Mouse (Mus musculus) E14TG2a.4 (cell line): ENCODE measurements around the gene Col4a3bp.

Experiments
- CTCF ChIP-seq: conservative IDR thresholded peaks from 2 replicates; pipeline ENCODE4 v1.5.1; 2014; ENCODE audit warnings: low read length
- NANOG ChIP-seq: IDR thresholded peaks from 2 replicates; pipeline ENCODE4 v1.6.1; 2014; ENCODE audit warnings: borderline replicate concordance, low read length, mixed read lengths
- POU5F1 ChIP-seq: IDR thresholded peaks from 2 replicates; pipeline ENCODE4 v1.6.1; 2014; ENCODE audit warnings: low read length, borderline replicate concordance

DNA sequence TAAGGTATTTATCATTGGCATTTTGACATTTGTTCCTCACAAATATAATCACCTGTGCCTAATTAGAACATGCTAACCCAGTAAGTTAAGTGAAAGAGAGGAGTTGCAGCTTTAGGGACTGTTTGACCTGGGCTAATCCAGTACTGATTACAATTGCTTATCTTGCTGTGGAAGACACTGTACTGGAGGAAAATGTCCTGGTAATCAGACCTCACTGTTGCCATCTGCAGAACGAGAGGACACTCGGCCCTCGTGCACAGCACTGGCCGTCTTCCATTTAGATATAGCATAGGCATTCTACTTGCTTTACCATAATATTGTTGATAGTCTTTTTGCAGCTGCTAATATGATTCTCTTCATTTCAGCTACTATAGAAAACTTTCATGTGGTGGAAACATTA lies 88.0 kb downstream of the Col4a3bp start:
- TF ChIP-seq NANOG (no peak), CTCF (no peak), POU5F1 (no peak)
